Mouse (Mus musculus): ENCODE data around the gene Clnk. TPM values are rescaled to one million over a fixed set of nuclear protein-coding genes. Genes with fewer than 3 reads are reported as not detected.

Gene Clnk
- polyA plus RNA-seq, 1 experiment from 2014 or later: 0.05 TPM

- no peak overlapping the region for H3K4me2 ChIP-seq (ENCODE audit: low read depth, low read length)
- no peaks in the 10 kb centered on the region for H3K9me3 ChIP-seq (replicated peaks; ENCODE audit: control insufficient read depth, low read length)
- ATAC-seq (ENCODE audit: low read depth): no peak
- no peak overlapping the region for H3K9ac ChIP-seq (ENCODE audit: low read depth, low read length)
- H3K4me3 ChIP-seq (ENCODE audit: low read depth, low read length): no peak overlapping the region
- no peaks in the 10 kb centered on the region for H3K27me3 ChIP-seq (ENCODE audit: control insufficient read depth, insufficient read depth, low read depth, low read length)
- no peaks in the 10 kb centered on the region for H3K36me3 ChIP-seq (ENCODE audit: control insufficient read depth, insufficient read depth)
- H3K4me1 ChIP-seq (ENCODE audit: control insufficient read depth, low read depth, low read length): no peaks in the 10 kb centered on the region
- WGBS (ENCODE audit: insufficient replicate concordance): 29% methylated on average over 3 of the region's 3 CpGs
- no peak overlapping the region for H3K27ac ChIP-seq (ENCODE audit: low read length)
These were observed 13.6 kb downstream of the Clnk start for GRCm38 (mm10) chr5:38863029-38863428.

- no peaks in the 10 kb centered on the region for H3K36me3 ChIP-seq (ENCODE audit: control insufficient read depth, insufficient read depth)
- H3K27ac ChIP-seq (ENCODE audit: low read length): no peak overlapping the region
- no peak for ATAC-seq (ENCODE audit: low read depth)
- H3K9me3 ChIP-seq (replicated peaks; ENCODE audit: control insufficient read depth, low read length): no peaks in the 10 kb centered on the region
- 44% methylated on average over 13 of the region's 13 CpGs for WGBS (ENCODE audit: insufficient replicate concordance)
- H3K4me1 ChIP-seq (ENCODE audit: control insufficient read depth, low read depth, low read length): no peaks in the 10 kb centered on the region
- H3K9ac ChIP-seq (ENCODE audit: low read depth, low read length): no peak overlapping the region
- no peak overlapping the region for H3K4me3 ChIP-seq (ENCODE audit: low read depth, low read length)
- H3K27me3 ChIP-seq (ENCODE audit: control insufficient read depth, insufficient read depth, low read depth, low read length): no peaks in the 10 kb centered on the region
- no peak overlapping the region for H3K4me2 ChIP-seq (ENCODE audit: low read depth, low read length)
These were observed 14.2 kb downstream of the Clnk start for GRCm38 (mm10) chr5:38862288-38862985.

- Histone ChIP-seq H3K27ac (ENCODE audit: low read length) (no peak overlapping the region), H3K4me1 (ENCODE audit: control insufficient read depth, low read depth, low read length) (no peaks in the 10 kb centered on the region), H3K4me3 (ENCODE audit: low read depth, low read length) (no peak overlapping the region), H3K4me2 (ENCODE audit: low read depth, low read length) (no peak overlapping the region), H3K36me3 (ENCODE audit: control insufficient read depth, insufficient read depth) (no peaks in the 10 kb centered on the region), H3K27me3 (ENCODE audit: control insufficient read depth, insufficient read depth, low read depth, low read length) (no peaks in the 10 kb centered on the region), H3K9me3 (replicated peaks; ENCODE audit: control insufficient read depth, low read length) (no peaks in the 10 kb centered on the region), H3K9ac (ENCODE audit: low read depth, low read length) (no peak overlapping the region)
- ATAC-seq (ENCODE audit: low read depth): no peak
- WGBS (ENCODE audit: insufficient replicate concordance): 19% methylated on average over 4 of the region's 4 CpGs
These were observed 18.4 kb downstream of the Clnk start for GRCm38 (mm10) chr5:38858015-38858721.

- Histone ChIP-seq H3K9ac (ENCODE audit: low read depth, low read length) (no peak overlapping the region), H3K36me3 (ENCODE audit: control insufficient read depth, insufficient read depth) (no peaks in the 10 kb centered on the region), H3K9me3 (replicated peaks; ENCODE audit: control insufficient read depth, low read length) (no peaks in the 10 kb centered on the region), H3K4me2 (ENCODE audit: low read depth, low read length) (no peak overlapping the region), H3K4me3 (ENCODE audit: low read depth, low read length) (no peak overlapping the region), H3K27me3 (ENCODE audit: control insufficient read depth, insufficient read depth, low read depth, low read length) (no peaks in the 10 kb centered on the region), H3K4me1 (ENCODE audit: control insufficient read depth, low read depth, low read length) (no peaks in the 10 kb centered on the region), H3K27ac (ENCODE audit: low read length) (no peak overlapping the region)
- 44% methylated on average over 1 of the region's 1 CpGs for WGBS (ENCODE audit: insufficient replicate concordance)
- no peak for ATAC-seq (ENCODE audit: low read depth)
These were observed 19.0 kb downstream of the Clnk start for GRCm38 (mm10) chr5:38857591-38857990.

GRCm38 (mm10) chr5:38850171-38850570 is 26.4 kb downstream of the Clnk start:
- no peak overlapping the region for H3K4me3 ChIP-seq (ENCODE audit: low read depth, low read length)
- no peak overlapping the region for H3K4me2 ChIP-seq (ENCODE audit: low read depth, low read length)
- WGBS (ENCODE audit: insufficient replicate concordance): 73% methylated on average over 1 of the region's 1 CpGs
- H3K9me3 ChIP-seq (replicated peaks; ENCODE audit: control insufficient read depth, low read length): no peaks in the 10 kb centered on the region
- no peak for ATAC-seq (ENCODE audit: low read depth)
- H3K4me1 ChIP-seq (ENCODE audit: control insufficient read depth, low read depth, low read length): no peaks in the 10 kb centered on the region
- H3K36me3 ChIP-seq (ENCODE audit: control insufficient read depth, insufficient read depth): no peaks in the 10 kb centered on the region
- H3K9ac ChIP-seq (ENCODE audit: low read depth, low read length): no peak overlapping the region
- H3K27me3 ChIP-seq (ENCODE audit: control insufficient read depth, insufficient read depth, low read depth, low read length): no peaks in the 10 kb centered on the region
- H3K27ac ChIP-seq (ENCODE audit: low read length): no peak overlapping the region

GRCm38 (mm10) chr5:38845529-38845928 is 31.1 kb downstream of the Clnk start:
- no peak overlapping the region for H3K27ac ChIP-seq (ENCODE audit: low read length)
- no peak overlapping the region for H3K9ac ChIP-seq (ENCODE audit: low read depth, low read length)
- H3K4me3 ChIP-seq (ENCODE audit: low read depth, low read length): no peak overlapping the region
- H3K9me3 ChIP-seq (replicated peaks; ENCODE audit: control insufficient read depth, low read length): no peaks in the 10 kb centered on the region
- WGBS (ENCODE audit: insufficient replicate concordance): 40% methylated on average over 3 of the region's 3 CpGs
- H3K27me3 ChIP-seq (ENCODE audit: control insufficient read depth, insufficient read depth, low read depth, low read length): no peaks in the 10 kb centered on the region
- ATAC-seq (ENCODE audit: low read depth): no peak
- H3K36me3 ChIP-seq (ENCODE audit: control insufficient read depth, insufficient read depth): no peaks in the 10 kb centered on the region
- no peaks in the 10 kb centered on the region for H3K4me1 ChIP-seq (ENCODE audit: control insufficient read depth, low read depth, low read length)
- no peak overlapping the region for H3K4me2 ChIP-seq (ENCODE audit: low read depth, low read length)

- Histone ChIP-seq H3K36me3 (ENCODE audit: control insufficient read depth, insufficient read depth) (no peaks in the 10 kb centered on the region), H3K27ac (ENCODE audit: low read length) (no peak overlapping the region), H3K9ac (ENCODE audit: low read depth, low read length) (no peak overlapping the region), H3K4me1 (ENCODE audit: control insufficient read depth, low read depth, low read length) (no peaks in the 10 kb centered on the region), H3K4me2 (ENCODE audit: low read depth, low read length) (no peak overlapping the region), H3K27me3 (ENCODE audit: control insufficient read depth, insufficient read depth, low read depth, low read length) (no peaks in the 10 kb centered on the region), H3K4me3 (ENCODE audit: low read depth, low read length) (no peak overlapping the region), H3K9me3 (replicated peaks; ENCODE audit: control insufficient read depth, low read length) (no peaks in the 10 kb centered on the region)
- no peak for ATAC-seq (ENCODE audit: low read depth)
- 53% methylated on average over 2 of the region's 2 CpGs for WGBS (ENCODE audit: insufficient replicate concordance)
These were observed 32.3 kb downstream of the Clnk start for GRCm38 (mm10) chr5:38844312-38844711.

- no peaks in the 10 kb centered on the region for H3K9me3 ChIP-seq (replicated peaks; ENCODE audit: control insufficient read depth, low read length)
- WGBS (ENCODE audit: insufficient replicate concordance): 74% methylated on average over 1 of the region's 1 CpGs
These were observed 36.6 kb downstream of the Clnk start for GRCm38 (mm10) chr5:38839981-38840380.

GRCm38 (mm10) chr5:38827310-38827709 is 49.3 kb downstream of the Clnk start:
- Histone ChIP-seq H3K9me3 (replicated peaks; ENCODE audit: control insufficient read depth, low read length) (no peaks in the 10 kb centered on the region), H3K4me1 (ENCODE audit: control insufficient read depth, low read depth, low read length) (no peaks in the 10 kb centered on the region), H3K9ac (ENCODE audit: low read depth, low read length) (no peak overlapping the region), H3K36me3 (ENCODE audit: control insufficient read depth, insufficient read depth) (no peaks in the 10 kb centered on the region), H3K4me3 (ENCODE audit: low read depth, low read length) (no peak overlapping the region), H3K4me2 (ENCODE audit: low read depth, low read length) (no peak overlapping the region), H3K27me3 (ENCODE audit: control insufficient read depth, insufficient read depth, low read depth, low read length) (no peaks in the 10 kb centered on the region), H3K27ac (ENCODE audit: low read length) (no peak overlapping the region)
- no peak for ATAC-seq (ENCODE audit: low read depth)
- WGBS (ENCODE audit: insufficient replicate concordance): 69% methylated on average over 6 of the region's 6 CpGs

More at GRCm38 (mm10) chr5:38839981-38840380, 36.6 kb downstream of the Clnk start:
- H3K4me1 ChIP-seq (ENCODE audit: control insufficient read depth, low read depth, low read length): no peaks in the 10 kb centered on the region
- H3K36me3 ChIP-seq (ENCODE audit: control insufficient read depth, insufficient read depth): no peaks in the 10 kb centered on the region
- H3K27me3 ChIP-seq (ENCODE audit: control insufficient read depth, insufficient read depth, low read depth, low read length): no peaks in the 10 kb centered on the region
- H3K4me3 ChIP-seq (ENCODE audit: low read depth, low read length): no peak overlapping the region
- H3K27ac ChIP-seq (ENCODE audit: low read length): no peak overlapping the region
- H3K4me2 ChIP-seq (ENCODE audit: low read depth, low read length): no peak overlapping the region
- no peak overlapping the region for H3K9ac ChIP-seq (ENCODE audit: low read depth, low read length)
- ATAC-seq (ENCODE audit: low read depth): no peak
